Mouse (Mus musculus) gonadal fat pad, adult 2 months (tissue): Measurements from ENCODE around the gene Plcb3. TPM values are rescaled to one million over a fixed set of nuclear protein-coding genes. Genes with fewer than 3 reads are reported as not detected.

Experiments
- DNase-seq: peaks from one replicate; pipeline ENCODE4 v3.0.0-alpha.2; 2012; ENCODE audit warnings: low read depth
- polyA plus RNA-seq: library from polyadenylated mRNA; depleted of rRNA; stranded (reverse); fragments of >200 nt; gene quantifications from 2 replicates; pipeline ENCODE4 v1.2.3, GENCODE M21; 2012; rRNA removed

Plcb3 gene
- polyA plus RNA-seq, 1 experiment: 74.5 TPM

DNA sequence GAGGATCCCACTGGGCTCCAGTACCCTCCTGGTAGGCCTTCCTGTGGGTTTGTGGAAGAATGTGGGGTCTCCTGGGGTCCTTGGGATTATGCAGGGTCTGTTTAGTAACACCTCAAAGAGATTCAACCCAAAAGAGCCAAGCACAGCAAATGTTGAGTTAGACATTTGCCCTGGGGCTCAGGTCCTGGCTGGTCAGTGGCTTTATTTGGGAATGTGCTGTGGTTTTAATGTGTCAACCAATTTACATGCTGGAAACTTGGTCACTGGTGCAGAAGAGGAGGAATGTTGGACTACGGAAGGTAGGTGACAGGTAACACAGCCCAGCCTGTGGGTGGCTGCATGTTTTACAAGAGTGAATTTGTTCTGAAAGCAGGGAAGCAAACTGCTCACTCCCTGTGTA is 73.2 kb downstream of the Plcb3 start:
- DNase-seq: no peak

Other genes with a start within 250 kb of the Plcb3 start
- 28.2 and 32.0 TPM in 2 replicates for gene Rps6ka4, start 135.8 kb downstream of the Plcb3 start, polyA plus RNA-seq
- gene Ccdc88b, start 118.3 kb downstream of the Plcb3 start, polyA plus RNA-seq: 2.9 and 3.1 TPM in 2 replicates
- gene Trmt112, start 66.8 kb downstream of the Plcb3 start, polyA plus RNA-seq: 101 and 122 TPM in 2 replicates
- 231 and 263 TPM in 2 replicates for gene Prdx5, start 66.4 kb downstream of the Plcb3 start, polyA plus RNA-seq
- gene Esrra, start 54.7 kb downstream of the Plcb3 start, polyA plus RNA-seq: 40.7 and 50.4 TPM in 2 replicates
- 2.4 and 4.3 TPM in 2 replicates for gene Catsperz, start 51.1 kb downstream of the Plcb3 start, polyA plus RNA-seq
- 0.08 and 0.15 TPM in 2 replicates for gene Kcnk4, start 42.0 kb downstream of the Plcb3 start, polyA plus RNA-seq
- 60.1 and 82.0 TPM in 2 replicates for gene Bad, start 34.6 kb downstream of the Plcb3 start, polyA plus RNA-seq
- gene Gpr137, start 34.0 kb downstream of the Plcb3 start, polyA plus RNA-seq: 85.1 and 89.1 TPM in 2 replicates
- 69.4 and 78.5 TPM in 2 replicates for gene Ppp1r14b, start 1.5 kb downstream of the Plcb3 start, polyA plus RNA-seq
- 80.5 and 126 TPM in 2 replicates for gene Fkbp2, start 4.0 kb upstream of the Plcb3 start, polyA plus RNA-seq
- gene Vegfb, start 11.2 kb upstream of the Plcb3 start, polyA plus RNA-seq: 62.4 and 80.9 TPM in 2 replicates
- gene Dnajc4, start 16.1 kb upstream of the Plcb3 start, polyA plus RNA-seq: 65.3 and 68.7 TPM in 2 replicates
- 45.2 and 46.9 TPM in 2 replicates for gene Nudt22, start 19.6 kb upstream of the Plcb3 start, polyA plus RNA-seq
- gene Trpt1, start 19.7 kb upstream of the Plcb3 start, polyA plus RNA-seq: 18.6 and 21.1 TPM in 2 replicates
- 10.3 and 11.8 TPM in 2 replicates for gene Fermt3, start 43.0 kb upstream of the Plcb3 start, polyA plus RNA-seq
- 42.0 and 46.0 TPM in 2 replicates for gene Stip1, start 63.5 kb upstream of the Plcb3 start, polyA plus RNA-seq
- gene Macrod1, start 80.3 kb upstream of the Plcb3 start, polyA plus RNA-seq: 29.9 and 42.2 TPM in 2 replicates
- gene Flrt1, start 129.3 kb upstream of the Plcb3 start, polyA plus RNA-seq: 0.51 and 0.91 TPM in 2 replicates
- 121 and 122 TPM in 2 replicates for gene Otub1, start 229.8 kb upstream of the Plcb3 start, polyA plus RNA-seq
- 1,770 and 2,047 TPM in 2 replicates for gene Cox8a, start 241.1 kb upstream of the Plcb3 start, polyA plus RNA-seq